Mouse (Mus musculus) kidney, embryonic 16.5 days (tissue): ENCODE results near the gene Atp6v0c. TPM values are rescaled to one million over a fixed set of nuclear protein-coding genes. Genes with fewer than 3 reads are reported as not detected.
"Not testable (repeated sequence)": the region's sequence is repeated elsewhere in the genome, so short reads cannot be mapped to it uniquely, and the experiment has no call there.

Source experiments
- ATAC-seq: fragments of 200-750 bp; cut with Nextera tagmentation; 2 replicates; pipeline ENCODE4 v1.8.0; 2017; ENCODE audit warnings: moderate TSS enrichment; ENCODE audit not compliant: low FRiP score, low TSS enrichment
- H3K27ac ChIP-seq: fragments of 300-500 bp; sonication (generic); 2 replicates; pipeline ENCODE4 v1.5.1; 2014; ENCODE audit warnings: low read length
- H3K27me3 ChIP-seq: fragments of 300-500 bp; sonication (generic); 2 replicates; pipeline ENCODE4 v1.6.1; 2014; ENCODE audit warnings: low read length, control low read depth, mixed read lengths; ENCODE audit not compliant: insufficient read depth
- H3K36me3 ChIP-seq: fragments of 300-500 bp; sonication (generic); 2 replicates; pipeline ENCODE4 v1.6.1; 2014; ENCODE audit warnings: low read length, control low read depth, mixed read lengths; ENCODE audit not compliant: insufficient read depth
- H3K4me1 ChIP-seq: fragments of 300-500 bp; sonication (generic); 2 replicates; pipeline ENCODE4 v1.6.1; 2014; ENCODE audit warnings: low read length, control low read depth, mixed read lengths; ENCODE audit not compliant: insufficient read depth
- H3K4me2 ChIP-seq: fragments of 300-500 bp; sonication (generic); replicated peaks from 2 replicates; pipeline ENCODE4 v1.6.1; 2014; ENCODE audit warnings: low read depth, low read length
- H3K4me3 ChIP-seq: fragments of 300-500 bp; sonication (generic); 2 replicates; pipeline ENCODE4 v1.5.1; 2014; ENCODE audit warnings: mild to moderate bottlenecking, low read length
- H3K9ac ChIP-seq: fragments of 300-500 bp; sonication (generic); replicated peaks from 2 replicates; pipeline ENCODE4 v1.6.1; 2014; ENCODE audit warnings: low read length
- H3K9me3 ChIP-seq: fragments of 300-500 bp; sonication (generic); 2 replicates; pipeline ENCODE4 v1.6.1; 2016; ENCODE audit warnings: low read length, control low read depth
- WGBS: fragments of 180-500 bp; shearing (Covaris S2); extraction: QIAGEN DNeasy Blood & Tissue Kit; methylation state at CpG from one replicate; pipeline ENCODE4 v1.1.7; 2014; 5-methylcytosine and 5-hydroxymethylcytosine counted together
- polyA plus RNA-seq: library from polyadenylated mRNA; unstranded; fragments of >200 nt; fragmentation: Nextera tagmentation; extraction: Ambion mirVana; gene quantifications from 2 replicates; pipeline ENCODE4 v1.2.1, GENCODE M21; 2015

Gene Atp6v0c
- polyA plus RNA-seq, 1 experiment from 2014 or later = 695 TPM

DNA sequence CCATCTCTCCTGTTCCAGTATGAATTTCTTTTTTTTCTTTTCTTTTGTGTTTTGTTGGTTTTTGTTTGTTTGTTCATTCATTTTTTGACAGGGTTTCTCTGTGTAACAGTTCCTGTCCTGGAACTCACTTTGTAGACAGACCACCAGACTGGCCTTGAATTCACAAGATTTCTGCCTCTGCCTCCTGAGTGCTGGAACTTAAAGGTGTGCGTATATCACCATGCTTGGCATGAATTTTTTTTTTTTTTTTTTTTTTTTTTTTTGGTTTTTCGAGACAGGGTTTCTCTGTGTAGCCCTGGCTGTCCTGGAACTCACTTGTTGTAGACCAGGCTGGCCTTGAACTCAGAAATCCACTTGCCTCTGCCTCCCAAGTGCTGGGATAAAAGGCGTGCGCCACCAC is 40.3 kb downstream of the Atp6v0c start:
- H3K36me3 ChIP-seq, H3K4me2 ChIP-seq, H3K9ac ChIP-seq, H3K27ac ChIP-seq, H3K4me3 ChIP-seq, H3K27me3 ChIP-seq, H3K9me3 ChIP-seq, H3K4me1 ChIP-seq, ATAC-seq: not testable (repeated sequence)
- 92% methylated on average over 4 of the region's 4 CpGs for WGBS

DNA sequence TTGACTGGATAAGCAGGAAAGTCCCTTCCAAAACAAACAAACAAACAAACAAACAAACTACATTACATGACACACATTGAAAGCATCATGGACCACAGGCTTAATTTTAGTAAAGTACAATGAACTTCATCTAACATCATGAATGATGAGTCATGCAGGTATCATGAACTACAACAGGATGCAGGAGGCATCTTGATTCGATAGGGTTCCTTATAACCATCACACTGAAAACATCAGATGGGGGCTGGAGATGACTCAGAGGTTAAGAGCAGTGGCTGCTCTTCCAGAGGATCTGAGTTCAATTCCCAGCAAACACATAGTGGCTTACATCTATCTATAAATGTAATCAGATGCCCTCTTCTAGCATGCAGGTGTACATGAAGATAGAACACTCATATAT is 41.9 kb downstream of the Atp6v0c start:
- Histone ChIP-seq H3K27me3 (no peaks in the 10 kb centered on the region), H3K9ac (no peak overlapping the region), H3K4me3 (no peak overlapping the region), H3K27ac (no peak overlapping the region), H3K4me2 (no peak overlapping the region), H3K9me3 (no peaks in the 10 kb centered on the region), H3K36me3 (no peaks in the 10 kb centered on the region), H3K4me1 (no peaks in the 10 kb centered on the region)
- ATAC-seq = no peak
- WGBS = 80% methylated on average over 1 of the region's 1 CpGs

DNA sequence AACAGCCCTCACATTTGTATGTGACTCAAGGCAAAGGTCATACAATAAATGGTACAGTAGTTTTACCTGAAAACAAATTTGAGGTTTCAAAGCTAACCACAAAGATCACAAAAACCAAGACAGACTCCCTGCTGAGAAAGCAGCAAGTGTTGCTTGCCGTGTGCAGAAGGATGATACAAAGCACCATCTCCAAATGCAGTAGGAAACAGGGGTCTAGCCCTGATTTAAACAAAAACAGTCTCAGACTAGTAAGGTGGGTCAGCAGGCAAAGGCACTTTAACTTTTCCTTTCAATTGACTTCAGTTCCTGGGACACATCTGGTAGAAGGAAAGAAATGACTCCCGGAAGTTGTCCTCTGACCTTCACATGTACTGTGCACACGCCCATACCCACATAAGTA is 42.7 kb downstream of the Atp6v0c start:
- Histone ChIP-seq H3K4me3 (no peak overlapping the region), H3K9me3 (no peaks in the 10 kb centered on the region), H3K4me1 (no peaks in the 10 kb centered on the region), H3K27ac (no peak overlapping the region), H3K9ac (no peak overlapping the region), H3K27me3 (no peaks in the 10 kb centered on the region), H3K36me3 (no peaks in the 10 kb centered on the region), H3K4me2 (no peak overlapping the region)
- 76% methylated on average over 3 of the region's 3 CpGs for WGBS
- no peak for ATAC-seq

DNA sequence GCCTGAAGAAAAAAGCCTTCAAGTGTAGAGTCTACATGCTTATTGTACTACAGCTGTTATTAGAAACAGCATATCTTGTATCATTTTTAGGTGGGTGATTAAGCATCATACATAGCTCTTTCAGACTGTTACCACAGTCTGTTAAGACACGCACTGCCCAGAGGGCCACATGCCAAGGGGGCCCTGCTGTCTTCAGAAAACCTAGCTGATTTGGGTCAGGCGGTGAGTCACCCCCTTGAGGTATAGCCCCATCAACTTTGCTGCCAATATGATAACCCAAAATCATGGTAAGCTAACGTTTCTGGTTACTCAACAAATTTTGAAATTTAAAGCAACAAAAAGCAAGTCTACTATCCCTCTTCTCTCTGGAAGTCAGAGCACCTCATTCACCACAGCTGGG is 50.1 kb downstream of the Atp6v0c start:
- H3K9ac ChIP-seq = no peak overlapping the region
- 79% methylated on average over 3 of the region's 3 CpGs for WGBS
- no peak overlapping the region for H3K27ac ChIP-seq
- no peak for ATAC-seq
- no peaks in the 10 kb centered on the region for H3K36me3 ChIP-seq
- no peaks in the 10 kb centered on the region for H3K9me3 ChIP-seq
- H3K4me1 ChIP-seq = no peaks in the 10 kb centered on the region
- no peaks in the 10 kb centered on the region for H3K27me3 ChIP-seq
- no peak overlapping the region for H3K4me3 ChIP-seq
- no peak overlapping the region for H3K4me2 ChIP-seq

Other genes with a start within 250 kb of the Atp6v0c start
- not detected in 2 replicates for gene Sbp, start 228.0 kb downstream of the Atp6v0c start, polyA plus RNA-seq
- gene Sbpl, start 214.4 kb downstream of the Atp6v0c start, polyA plus RNA-seq = not detected in 2 replicates
- 0.14 and 0.23 TPM in 2 replicates for gene Prss30, start 189.1 kb downstream of the Atp6v0c start, polyA plus RNA-seq
- gene Prss22, start 171.6 kb downstream of the Atp6v0c start, polyA plus RNA-seq = 0.39 and 0.82 TPM in 2 replicates
- 0.23 and 0.37 TPM in 2 replicates for gene Prss27, start 131.6 kb downstream of the Atp6v0c start, polyA plus RNA-seq
- gene Kctd5, start 96.2 kb downstream of the Atp6v0c start, polyA plus RNA-seq = 63.3 and 68.0 TPM in 2 replicates
- gene Pdpk1, start 18.8 kb downstream of the Atp6v0c start, polyA plus RNA-seq = 34.9 and 37.6 TPM in 2 replicates
- gene Amdhd2, start 5.9 kb downstream of the Atp6v0c start, polyA plus RNA-seq = 42.1 and 45.6 TPM in 2 replicates
- 5.6 and 6.2 TPM in 2 replicates for gene Tbc1d24, start 35.9 kb upstream of the Atp6v0c start, polyA plus RNA-seq
- gene Ntn3, start 39.8 kb upstream of the Atp6v0c start, polyA plus RNA-seq = 4.3 and 4.8 TPM in 2 replicates
- gene Tedc2, start 51.1 kb upstream of the Atp6v0c start, polyA plus RNA-seq = 12.2 and 13.4 TPM in 2 replicates
- gene Ccnf, start 81.8 kb upstream of the Atp6v0c start, polyA plus RNA-seq = 69.2 and 73.5 TPM in 2 replicates
- 0.22 TPM in 1 of 2 replicates, not detected in the other for gene Abca17, start 181.4 kb upstream of the Atp6v0c start, polyA plus RNA-seq
- gene Abca3, start 182.2 kb upstream of the Atp6v0c start, polyA plus RNA-seq = 20.8 and 22.6 TPM in 2 replicates
- 300 and 327 TPM in 2 replicates for gene Rnps1, start 244.9 kb upstream of the Atp6v0c start, polyA plus RNA-seq